Mouse (Mus musculus) thymus, postnatal 14 days (tissue): ENCODE data around the gene Trak1.
A peak's percentile ranks its signal among the peaks of the same experiment; 100 is the strongest.

Experiments used
- DNase-seq: peaks from one replicate; pipeline ENCODE4 v3.0.0; 2021

Gene Trak1

DNA sequence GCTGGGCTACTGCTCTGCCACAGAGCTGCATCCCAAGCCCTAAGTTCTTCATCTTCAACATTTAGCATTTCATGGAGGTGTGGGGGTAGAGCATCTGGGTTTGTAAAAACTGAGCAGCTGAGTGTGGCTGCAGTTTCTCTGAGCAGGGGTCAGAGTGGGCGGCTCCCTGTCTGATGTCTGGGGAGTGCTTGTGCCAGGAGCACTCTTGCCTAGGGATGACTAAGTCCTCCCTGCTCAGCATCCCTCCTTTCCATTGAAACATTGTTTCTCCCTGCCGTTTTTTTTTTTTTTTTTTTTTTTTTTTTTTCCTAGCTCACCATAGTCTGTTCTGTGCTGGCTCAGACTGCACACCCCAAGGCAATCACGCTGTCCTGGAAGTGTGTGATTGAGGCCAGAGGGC lies 53.3 kb downstream of the Trak1 start:
- no peak for DNase-seq

DNA sequence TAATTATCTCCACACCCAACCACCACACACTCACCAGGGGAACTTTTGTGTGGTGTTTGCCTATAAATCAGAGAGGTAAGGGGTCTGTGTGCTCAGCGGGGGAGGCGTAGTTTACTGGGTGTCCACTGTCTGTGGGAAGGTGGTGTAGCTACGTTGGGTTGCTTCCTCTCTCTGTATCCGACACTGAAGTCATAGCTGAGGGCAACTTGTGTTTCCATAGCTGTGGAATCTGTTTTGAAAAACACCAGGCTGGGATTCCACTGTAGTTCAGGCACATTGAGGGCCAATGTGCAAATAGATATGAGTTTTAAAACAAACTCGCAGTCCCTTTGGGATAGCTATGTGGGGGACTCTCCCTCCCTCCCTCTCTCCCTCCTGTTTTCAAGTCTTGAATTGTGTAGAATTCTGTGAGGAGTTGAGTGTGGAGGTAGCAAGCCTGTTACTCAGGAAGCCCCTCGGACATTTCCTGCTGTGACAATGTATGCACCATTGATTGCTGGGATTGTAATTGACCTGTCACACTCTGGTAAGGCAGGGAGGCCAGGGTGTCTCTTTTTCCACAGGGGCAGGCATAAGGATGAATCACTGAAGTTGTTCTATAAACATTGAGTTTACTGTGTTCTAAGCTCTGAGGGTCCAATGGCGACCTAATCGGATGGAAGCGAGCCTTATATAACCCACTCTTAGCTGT lies 54.2 kb downstream of the Trak1 start:
- no peak for DNase-seq

- DNase-seq, result peak; percentile 72
Observed at GRCm38 (mm10) chr9:121352131-121352606, 54.9 kb downstream of the Trak1 start.

DNA sequence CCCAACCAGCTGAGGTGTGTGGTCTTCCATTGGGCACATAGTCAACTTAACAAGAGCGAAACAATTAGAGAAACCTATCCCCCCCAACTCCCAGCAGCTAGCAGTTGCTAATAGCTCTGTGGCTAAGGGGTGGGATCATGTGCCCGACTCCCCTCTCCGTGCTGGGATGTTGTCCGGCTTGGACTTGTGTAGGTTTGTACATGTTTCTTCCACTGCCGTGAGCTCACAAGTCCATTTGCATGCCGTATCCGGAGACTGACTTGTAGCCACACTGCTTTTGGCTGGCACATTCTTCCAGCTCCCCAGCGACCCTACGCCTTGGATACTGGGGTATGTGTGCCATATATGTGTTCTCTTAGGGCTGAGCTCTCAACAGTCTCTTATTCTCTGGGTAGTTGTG lies 55.4 kb downstream of the Trak1 start:
- DNase-seq, result no peak

DNA sequence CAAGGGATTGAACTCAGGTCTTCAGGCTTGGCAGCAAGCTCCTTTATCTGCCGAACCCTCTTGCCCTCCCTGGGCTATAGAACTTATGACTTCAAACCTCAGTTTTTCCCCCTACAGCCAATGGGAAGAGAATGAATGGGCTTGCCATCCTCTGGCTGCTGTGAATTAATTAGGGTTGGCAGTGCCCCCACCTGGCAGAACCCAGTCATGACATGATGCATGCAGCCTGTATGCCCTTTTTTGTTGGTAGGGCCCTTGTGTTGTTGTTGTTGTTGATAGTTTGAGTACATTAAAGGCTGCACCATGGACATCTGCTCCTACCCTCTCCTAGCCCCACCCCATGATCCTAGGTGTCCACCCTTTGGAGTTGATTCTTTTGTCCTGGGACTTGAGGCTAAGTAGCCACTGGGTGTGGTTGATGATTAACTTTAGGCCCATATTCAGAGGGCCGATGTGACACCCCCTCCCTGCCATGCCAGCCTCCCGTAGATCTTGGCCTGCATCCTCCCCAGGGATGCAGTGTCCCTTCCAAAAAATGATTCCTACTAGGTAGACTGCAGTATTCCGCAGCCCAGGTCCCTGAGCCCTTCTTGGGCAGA lies 57.6 kb downstream of the Trak1 start:
- DNase-seq, result peak; percentile 75

DNA sequence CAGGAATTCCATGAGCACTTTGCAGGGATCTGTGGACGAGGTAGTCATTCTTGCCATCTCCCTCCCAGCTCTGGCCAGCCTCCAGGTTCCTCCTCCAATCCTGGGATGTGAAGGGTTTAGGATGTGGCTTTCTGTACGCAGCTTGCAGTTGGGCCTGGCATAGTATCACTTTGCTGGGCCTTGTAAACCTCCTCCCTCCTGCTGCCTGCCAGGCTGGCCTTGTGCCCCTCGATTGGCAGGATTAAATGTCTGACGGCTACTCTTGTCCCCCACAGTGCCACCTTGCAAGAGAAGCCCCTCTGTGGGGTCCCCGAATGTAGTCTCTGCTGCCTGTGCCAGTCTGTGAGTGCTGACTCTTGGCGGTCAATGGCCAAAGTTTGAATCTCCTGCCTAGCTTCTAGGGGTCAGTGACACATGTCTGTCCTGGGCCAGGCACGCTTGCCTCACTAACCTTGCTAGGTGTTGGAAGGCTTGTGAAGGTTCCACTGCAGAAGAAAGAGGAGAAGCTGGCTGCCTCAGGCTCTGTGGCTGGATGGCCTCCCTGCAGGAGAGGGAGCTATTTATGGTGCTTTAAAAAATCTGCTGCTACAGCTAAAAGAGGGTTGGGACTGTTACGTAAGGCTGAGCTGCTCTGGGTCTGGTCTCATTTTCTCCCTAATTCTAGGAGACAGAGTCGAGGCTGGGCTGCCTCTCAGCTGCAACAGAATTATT lies 58.3 kb downstream of the Trak1 start:
- no peak for DNase-seq

DNA sequence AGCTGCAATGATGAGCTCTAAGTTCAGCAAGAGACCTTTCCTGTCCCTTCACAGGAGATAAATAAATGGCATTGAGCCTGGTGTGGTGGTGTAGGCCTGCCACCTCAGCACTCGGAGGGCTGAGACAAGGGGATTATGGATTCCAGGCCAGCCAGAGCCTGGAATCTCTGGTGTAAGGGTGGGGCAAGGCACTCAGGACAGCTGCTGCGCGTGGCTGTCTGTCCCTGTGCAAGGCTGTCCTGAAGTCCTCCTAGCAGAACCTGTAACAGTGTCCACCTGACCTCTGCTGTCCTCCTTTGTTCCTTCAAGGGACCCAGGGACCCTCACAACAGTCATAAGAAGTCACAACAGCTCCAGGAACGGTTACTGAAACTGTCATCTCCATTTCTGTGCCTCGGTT lies 59.8 kb downstream of the Trak1 start:
- DNase-seq, result no peak

- DNase-seq, result no peak
Observed at GRCm38 (mm10) chr9:121357582-121358275, 60.4 kb downstream of the Trak1 start.

GRCm38 (mm10) chr9:121358418-121358817 lies 61.1 kb downstream of the Trak1 start:
- no peak for DNase-seq

DNA sequence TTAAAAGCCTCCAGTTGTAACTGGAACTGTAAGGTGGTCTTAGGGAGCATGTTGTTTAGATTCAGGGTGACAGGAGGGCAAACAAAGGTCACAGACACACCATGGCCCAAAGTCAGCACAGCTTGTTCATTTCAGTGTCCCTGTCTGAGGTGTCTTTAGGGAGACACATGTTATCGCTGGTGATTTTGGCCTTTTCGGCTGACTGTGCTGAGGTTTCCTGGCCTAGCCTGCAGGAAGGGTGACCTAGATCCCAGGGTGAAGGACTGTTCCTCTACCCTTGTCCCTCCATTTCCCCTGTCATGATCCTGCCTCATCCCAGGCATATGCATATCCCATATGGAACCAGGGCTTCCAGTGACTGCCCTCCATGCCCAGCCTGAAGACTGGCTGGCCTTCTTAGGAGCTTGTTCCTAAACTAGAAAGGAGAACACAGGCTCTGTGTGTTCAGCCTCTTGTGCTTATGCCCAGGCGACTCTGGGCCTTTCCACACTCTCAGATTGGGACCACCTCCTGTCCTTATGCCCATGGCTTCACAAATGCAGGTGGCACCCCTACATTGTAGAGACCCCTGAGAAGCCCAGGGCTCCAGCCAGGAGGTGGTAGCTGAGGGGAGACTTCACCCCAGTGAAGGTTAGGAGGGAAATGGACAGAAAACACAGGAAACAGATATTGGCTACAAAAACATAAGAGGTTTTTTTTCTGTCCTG lies 62.1 kb downstream of the Trak1 start:
- no peak for DNase-seq

GRCm38 (mm10) chr9:121360327-121360954 lies 63.1 kb downstream of the Trak1 start:
- DNase-seq, result peak; percentile 71

DNA sequence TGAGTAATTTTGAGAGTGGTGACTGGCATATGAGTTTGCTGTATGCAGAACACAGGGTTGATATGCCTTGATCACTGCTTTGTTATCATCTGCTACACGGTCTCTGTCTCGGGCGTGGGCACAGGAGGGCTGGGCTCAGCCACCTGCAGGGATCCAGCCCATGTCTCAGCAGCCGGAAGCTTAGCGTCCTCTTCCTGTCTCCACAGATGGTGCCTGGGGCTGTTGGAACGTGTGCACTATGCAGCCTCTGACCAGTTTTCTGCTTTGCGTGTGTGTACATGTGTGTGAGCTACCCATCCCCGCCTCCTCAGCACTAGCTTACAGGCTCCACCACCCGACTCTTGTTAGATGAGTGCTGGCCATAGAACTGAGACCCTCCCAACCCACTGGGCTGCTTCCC lies 63.7 kb downstream of the Trak1 start:
- peak; percentile 88 for DNase-seq

GRCm38 (mm10) chr9:121363932-121364331 lies 66.6 kb downstream of the Trak1 start:
- DNase-seq, result no peak

- DNase-seq, result no peak
Observed at GRCm38 (mm10) chr9:121366135-121366863, 69.0 kb downstream of the Trak1 start.

DNA sequence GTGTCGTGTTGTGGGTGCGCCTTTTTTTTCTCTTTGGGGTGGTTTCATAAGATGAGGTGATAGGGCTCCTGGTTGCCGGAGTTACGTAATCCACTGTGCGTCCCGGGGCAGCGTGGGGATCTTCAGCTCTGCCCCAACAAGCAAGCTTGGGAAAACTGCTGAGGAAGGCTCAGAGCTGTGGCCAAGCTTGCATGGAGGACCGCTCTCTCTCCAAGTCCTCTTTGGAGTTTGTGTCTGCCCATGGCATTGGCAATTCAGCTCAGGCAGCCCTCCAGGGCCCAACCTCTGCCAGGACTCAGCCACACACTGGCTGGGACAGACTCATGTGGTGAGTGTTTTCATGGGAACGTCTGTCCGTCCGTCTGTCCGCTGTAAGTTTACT lies 69.6 kb downstream of the Trak1 start:
- DNase-seq, result no peak

DNA sequence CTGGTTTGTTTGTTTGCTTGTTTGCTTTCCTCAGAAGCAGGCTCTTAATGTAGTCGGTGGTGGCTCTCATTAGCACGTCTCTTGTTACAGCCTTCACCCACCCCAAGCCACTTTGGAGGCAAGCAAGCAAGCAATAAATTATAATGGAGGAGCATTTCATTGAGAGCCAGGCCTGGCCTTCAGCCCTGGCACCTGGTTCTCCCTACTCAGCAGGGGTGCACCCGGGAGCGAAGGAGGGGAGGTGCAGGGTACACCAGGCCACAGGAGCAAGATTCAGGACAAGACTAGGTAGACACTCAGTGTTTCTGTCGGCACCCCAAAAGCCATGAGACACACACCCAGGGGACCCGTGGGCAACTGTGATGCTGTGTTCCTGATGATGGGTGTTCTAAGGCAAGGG lies 72.3 kb downstream of the Trak1 start:
- DNase-seq, result no peak

GRCm38 (mm10) chr9:121371346-121371891 lies 74.1 kb downstream of the Trak1 start:
- peak; percentile 79 for DNase-seq

GRCm38 (mm10) chr9:121371946-121372646 lies 74.8 kb downstream of the Trak1 start:
- DNase-seq, result no peak

GRCm38 (mm10) chr9:121373107-121373506 lies 75.8 kb downstream of the Trak1 start:
- DNase-seq, result no peak

GRCm38 (mm10) chr9:121373512-121373911 lies 76.2 kb downstream of the Trak1 start:
- no peak for DNase-seq
